Mouse (Mus musculus): ENCODE results near the gene Csmd2. TPM values are rescaled to one million over a fixed set of nuclear protein-coding genes. Genes with fewer than 3 reads are reported as not detected.

The Csmd2 gene
- polyA plus RNA-seq, 1 experiment from 2014 or later, result 2.4 TPM

DNA sequence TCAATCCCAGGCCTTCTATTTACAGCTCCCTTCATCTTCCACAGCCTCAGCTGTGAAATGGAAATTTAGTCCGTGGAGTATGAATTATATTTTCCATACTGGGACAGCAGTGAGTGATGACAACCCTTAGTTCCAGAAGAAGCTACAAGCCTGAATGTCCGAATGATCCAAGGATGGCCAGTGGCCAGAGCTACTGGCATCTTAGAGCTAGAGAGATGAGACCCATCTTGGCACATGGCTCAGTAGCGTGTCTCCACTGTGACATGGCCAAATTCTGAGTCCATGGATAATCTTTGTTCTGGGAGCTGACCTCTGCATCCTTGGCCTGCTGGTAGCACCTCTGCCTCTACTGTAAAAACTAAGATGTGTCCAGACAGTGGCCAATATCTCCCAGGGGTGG lies 96.8 kb downstream of the Csmd2 start:
- Histone ChIP-seq H3K27ac (no peak overlapping the region), H3K27me3 (ENCODE audit: insufficient read depth, poor library complexity, severe bottlenecking) (no peaks in the 10 kb centered on the region), H3K4me3 (no peak overlapping the region), H3K9me3 (no peaks in the 10 kb centered on the region), H3K4me1 (replicated peaks) (peaks cover 25% of the 10 kb centered on the region), H3K36me3 (no peaks in the 10 kb centered on the region)
- 81% methylated on average over 3 of the region's 3 CpGs for WGBS
- DNase-seq (ENCODE audit: low spot score), result no peak

DNA sequence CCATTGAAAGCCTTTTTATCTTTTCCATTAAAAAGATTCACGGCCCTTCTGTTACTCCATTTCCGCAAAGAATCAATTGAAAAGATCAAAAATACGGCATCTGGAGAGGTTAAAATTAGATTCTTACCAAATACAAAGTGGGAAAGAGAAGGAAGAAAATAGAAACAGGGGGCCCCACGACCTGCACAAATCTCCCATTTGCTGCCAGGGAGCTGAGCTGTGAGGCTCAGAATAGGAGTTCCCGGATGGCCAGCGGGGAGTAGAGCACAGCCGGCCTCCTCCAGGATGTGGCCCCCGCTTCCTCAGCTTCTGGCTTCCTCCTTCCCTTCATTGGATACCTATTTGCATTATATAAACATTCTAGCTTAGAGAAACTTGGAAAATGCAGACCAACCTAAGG lies 97.4 kb downstream of the Csmd2 start:
- Histone ChIP-seq H3K4me1 (replicated peaks) (peaks cover 28% of the 10 kb centered on the region), H3K36me3 (no peaks in the 10 kb centered on the region), H3K4me3 (no peak overlapping the region), H3K27ac (no peak overlapping the region), H3K9me3 (no peaks in the 10 kb centered on the region), H3K27me3 (ENCODE audit: insufficient read depth, poor library complexity, severe bottlenecking) (no peaks in the 10 kb centered on the region)
- DNase-seq (ENCODE audit: low spot score), result no peak
- WGBS, result 77% methylated on average over 8 of the region's 8 CpGs

DNA sequence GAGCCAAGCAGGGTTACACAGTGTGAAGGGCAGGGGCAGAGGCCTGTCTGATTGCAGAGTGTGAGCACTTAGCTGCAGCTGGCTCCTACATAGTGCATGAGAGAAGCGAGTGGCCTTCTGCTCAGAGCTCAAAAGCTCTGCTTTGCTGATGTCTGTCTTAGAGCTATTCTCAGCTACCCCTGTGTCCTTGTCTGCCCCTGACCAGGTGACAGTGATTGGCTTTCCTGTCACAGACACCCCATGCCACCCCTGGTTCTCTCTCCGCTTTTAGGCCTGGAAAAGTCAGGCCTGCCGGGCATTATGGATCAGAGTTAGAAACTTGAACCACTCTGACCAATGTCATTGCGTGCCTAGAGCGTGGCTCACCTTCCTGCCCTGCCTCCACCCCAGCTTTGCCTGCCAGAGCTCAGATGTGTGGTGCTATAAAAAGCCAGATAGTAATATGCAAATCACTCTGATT lies 99.5 kb downstream of the Csmd2 start:
- Histone ChIP-seq H3K4me1 (replicated peaks) (peaks cover 28% of the 10 kb centered on the region), H3K4me3 (no peak overlapping the region), H3K36me3 (no peaks in the 10 kb centered on the region), H3K27me3 (ENCODE audit: insufficient read depth, poor library complexity, severe bottlenecking) (no peaks in the 10 kb centered on the region), H3K27ac (no peak overlapping the region), H3K9me3 (no peaks in the 10 kb centered on the region)
- WGBS, result 89% methylated on average over 5 of the region's 5 CpGs
- DNase-seq (ENCODE audit: low spot score), result no peak

DNA sequence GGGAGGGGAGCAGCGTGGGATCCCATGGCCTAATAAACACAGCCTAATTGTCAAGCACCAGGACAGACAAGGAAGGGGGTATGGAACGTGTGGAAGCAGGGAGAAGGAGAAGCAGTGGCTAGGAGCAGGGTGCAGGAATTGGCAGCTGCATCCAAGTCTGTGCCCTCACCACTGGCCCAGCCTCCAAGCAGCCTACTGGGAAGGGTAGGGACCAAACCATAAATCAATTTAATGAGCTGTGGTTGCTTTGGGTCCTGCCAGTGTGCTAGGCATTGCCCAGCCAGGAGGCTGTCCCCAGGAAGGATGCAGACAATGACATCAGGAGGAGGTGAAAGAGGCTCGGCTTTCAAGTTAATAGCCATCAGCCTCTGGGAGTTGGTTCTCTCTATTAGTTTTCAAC lies 100.0 kb downstream of the Csmd2 start:
- no peaks in the 10 kb centered on the region for H3K36me3 ChIP-seq
- 59% methylated on average over 3 of the region's 3 CpGs for WGBS
- no peak overlapping the region for H3K4me3 ChIP-seq
- no peak overlapping the region for H3K27ac ChIP-seq
- DNase-seq (ENCODE audit: low spot score), result no peak
- H3K27me3 ChIP-seq (ENCODE audit: insufficient read depth, poor library complexity, severe bottlenecking), result no peaks in the 10 kb centered on the region
- H3K4me1 ChIP-seq (replicated peaks), result peaks cover 28% of the 10 kb centered on the region
- H3K9me3 ChIP-seq, result no peaks in the 10 kb centered on the region

DNA sequence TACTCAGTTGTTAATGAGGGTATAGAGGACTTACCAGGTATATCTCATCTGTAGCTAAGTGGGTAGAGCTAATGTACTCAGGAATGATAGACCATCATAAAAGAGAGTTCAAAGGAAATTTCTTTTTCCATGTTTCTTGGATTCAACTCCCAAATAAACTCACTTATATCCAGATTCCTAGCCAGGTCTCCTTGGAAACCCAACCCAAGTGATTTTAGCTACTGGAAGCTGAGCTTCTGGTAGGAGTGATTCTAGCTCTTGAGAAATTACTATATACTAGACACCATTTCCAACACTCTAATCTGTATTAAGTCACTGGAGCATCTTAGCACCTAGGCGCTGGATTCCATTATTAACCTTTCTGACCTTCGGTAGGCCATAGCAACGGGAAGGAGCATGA lies 100.6 kb downstream of the Csmd2 start:
- Histone ChIP-seq H3K36me3 (no peaks in the 10 kb centered on the region), H3K4me3 (no peak overlapping the region), H3K27me3 (ENCODE audit: insufficient read depth, poor library complexity, severe bottlenecking) (no peaks in the 10 kb centered on the region), H3K27ac (no peak overlapping the region), H3K4me1 (replicated peaks) (peaks cover 28% of the 10 kb centered on the region), H3K9me3 (no peaks in the 10 kb centered on the region)
- 65% methylated on average over 3 of the region's 3 CpGs for WGBS
- no peak for DNase-seq (ENCODE audit: low spot score)

DNA sequence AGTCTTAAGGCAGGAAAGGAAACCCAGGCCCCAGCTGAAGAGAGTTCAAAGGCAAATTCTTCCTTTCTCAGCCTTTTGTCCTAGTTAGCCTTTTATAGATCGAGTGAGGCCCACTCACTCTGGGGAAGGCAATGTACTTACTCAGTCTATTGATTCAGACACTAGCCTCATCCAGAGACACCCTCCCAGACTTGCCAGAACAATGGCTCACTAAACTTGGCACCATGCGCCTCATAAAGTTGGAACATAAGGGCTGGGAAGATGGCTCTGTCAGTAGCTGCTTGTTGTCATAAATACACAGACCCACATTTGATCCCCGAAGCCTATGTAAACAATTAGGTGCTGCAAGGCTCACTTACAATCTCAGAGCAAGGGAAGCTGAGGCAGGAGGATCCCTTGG lies 104.3 kb downstream of the Csmd2 start:
- WGBS, result 78% methylated on average over 3 of the region's 3 CpGs
- H3K9me3 ChIP-seq, result no peaks in the 10 kb centered on the region
- H3K4me1 ChIP-seq (replicated peaks), result peaks cover 31% of the 10 kb centered on the region
- DNase-seq (ENCODE audit: low spot score), result no peak
- no peak overlapping the region for H3K4me3 ChIP-seq
- H3K36me3 ChIP-seq, result no peaks in the 10 kb centered on the region
- H3K27me3 ChIP-seq (ENCODE audit: insufficient read depth, poor library complexity, severe bottlenecking), result no peaks in the 10 kb centered on the region
- H3K27ac ChIP-seq, result no peak overlapping the region

DNA sequence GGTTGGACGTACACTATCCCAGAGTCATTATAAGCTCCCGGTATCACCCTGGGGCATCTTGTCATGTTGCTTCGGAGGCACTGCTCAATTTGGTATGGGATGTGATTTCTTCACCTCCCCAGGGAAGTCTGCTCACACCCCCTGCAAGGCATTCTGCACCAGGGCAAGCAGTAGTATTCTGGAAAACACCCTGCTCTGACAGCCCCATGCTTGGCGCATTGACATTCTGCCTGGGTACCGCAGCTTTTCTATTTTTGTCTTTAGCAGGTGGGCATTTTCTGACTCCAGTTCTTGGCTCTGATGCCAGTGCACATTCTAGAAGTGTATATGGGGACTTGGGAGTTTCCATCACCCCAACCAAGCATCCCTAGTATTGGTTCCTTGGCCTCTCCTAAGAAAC lies 111.9 kb downstream of the Csmd2 start:
- Histone ChIP-seq H3K4me1 (replicated peaks) (peaks cover 27% of the 10 kb centered on the region), H3K36me3 (no peaks in the 10 kb centered on the region), H3K9me3 (no peaks in the 10 kb centered on the region), H3K27ac (no peak overlapping the region), H3K4me3 (no peak overlapping the region), H3K27me3 (ENCODE audit: insufficient read depth, poor library complexity, severe bottlenecking) (0 out of 2 replicates have a peak, but pooled peaks cover 4% of the 10 kb centered on the region)
- 92% methylated on average over 5 of the region's 5 CpGs for WGBS
- DNase-seq (ENCODE audit: low spot score), result no peak

DNA sequence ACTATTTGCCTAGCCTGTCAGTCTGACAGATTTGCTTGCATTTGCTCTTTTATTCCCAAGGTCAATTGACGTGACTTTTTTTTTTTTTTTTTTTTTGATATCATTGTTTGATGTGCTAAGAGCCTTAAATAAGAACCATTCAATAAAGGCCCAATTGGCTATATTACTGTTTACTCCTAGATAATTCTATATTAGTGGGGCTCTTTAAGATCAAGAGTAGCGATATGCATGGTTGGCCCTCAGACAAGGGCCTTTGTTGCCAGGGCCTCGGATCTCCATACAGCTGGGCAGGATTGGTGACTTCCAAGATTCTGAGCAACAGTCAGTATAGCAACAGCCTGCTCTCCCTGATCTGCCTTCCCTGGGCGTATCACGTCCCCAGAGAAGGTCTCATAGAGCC lies 112.9 kb downstream of the Csmd2 start:
- Histone ChIP-seq H3K9me3 (no peaks in the 10 kb centered on the region), H3K4me1 (replicated peaks) (peaks cover 24% of the 10 kb centered on the region), H3K27me3 (ENCODE audit: insufficient read depth, poor library complexity, severe bottlenecking) (0 out of 2 replicates have a peak, but pooled peaks cover 4% of the 10 kb centered on the region), H3K4me3 (no peak overlapping the region), H3K27ac (peak overlapping the region; percentile 75), H3K36me3 (no peaks in the 10 kb centered on the region)
- DNase-seq (ENCODE audit: low spot score), result peak; percentile 20
- 42% methylated on average over 5 of the region's 5 CpGs for WGBS

DNA sequence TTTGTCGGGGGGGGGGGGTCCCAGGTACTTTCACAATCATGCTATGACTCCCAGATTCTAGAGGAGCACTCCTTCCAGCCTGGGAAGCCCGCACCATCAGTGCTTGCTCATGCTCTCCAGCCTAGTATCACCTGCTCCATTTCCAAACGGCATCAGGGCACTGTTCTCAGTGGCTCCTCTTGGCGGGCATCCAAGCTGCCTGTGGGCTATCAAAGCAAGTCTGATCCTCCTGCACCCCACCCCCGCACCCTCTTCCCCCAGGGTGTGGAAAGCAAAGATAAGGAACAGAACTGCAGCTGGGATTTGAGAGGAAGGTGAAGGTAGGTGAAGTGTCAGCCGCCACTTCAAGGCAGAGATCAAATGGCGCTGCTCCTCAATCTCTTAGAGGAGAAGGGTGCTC lies 128.7 kb downstream of the Csmd2 start:
- H3K9me3 ChIP-seq, result no peaks in the 10 kb centered on the region
- H3K27me3 ChIP-seq (ENCODE audit: insufficient read depth, poor library complexity, severe bottlenecking), result no peaks in the 10 kb centered on the region
- no peak overlapping the region for H3K27ac ChIP-seq
- no peak for DNase-seq (ENCODE audit: low spot score)
- H3K36me3 ChIP-seq, result no peaks in the 10 kb centered on the region
- H3K4me1 ChIP-seq (replicated peaks), result peaks cover 1% of the 10 kb centered on the region; the same call in 1 of the 2 replicates
- WGBS, result 81% methylated on average over 7 of the region's 7 CpGs
- no peak overlapping the region for H3K4me3 ChIP-seq

DNA sequence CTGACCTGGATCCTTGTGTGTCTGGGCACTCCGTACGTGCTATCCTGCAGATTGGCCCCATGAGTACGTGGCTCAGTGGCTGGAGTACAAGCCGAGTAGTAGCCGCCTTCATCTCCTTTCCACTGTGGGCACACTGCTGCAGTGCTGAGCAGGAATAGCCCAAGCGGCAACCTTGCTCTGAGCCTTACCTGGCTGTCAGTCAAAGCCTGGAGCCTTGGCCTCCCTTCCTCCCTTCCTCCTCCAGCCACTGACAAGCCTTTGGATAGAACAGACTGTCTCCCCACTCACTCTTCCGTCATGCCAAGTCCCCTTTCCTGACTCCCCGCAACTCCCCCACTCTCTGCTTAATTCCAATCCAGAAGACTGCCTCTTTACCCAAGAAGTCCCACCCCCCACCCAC lies 135.6 kb downstream of the Csmd2 start:
- H3K4me1 ChIP-seq (replicated peaks), result peaks cover 31% of the 10 kb centered on the region
- no peak overlapping the region for H3K4me3 ChIP-seq
- H3K27me3 ChIP-seq (ENCODE audit: insufficient read depth, poor library complexity, severe bottlenecking), result no peaks in the 10 kb centered on the region
- H3K27ac ChIP-seq, result no peak overlapping the region
- H3K9me3 ChIP-seq, result peaks cover 7% of the 10 kb centered on the region
- no peaks in the 10 kb centered on the region for H3K36me3 ChIP-seq
- no peak for DNase-seq (ENCODE audit: low spot score)
- WGBS, result 71% methylated on average over 8 of the region's 8 CpGs

DNA sequence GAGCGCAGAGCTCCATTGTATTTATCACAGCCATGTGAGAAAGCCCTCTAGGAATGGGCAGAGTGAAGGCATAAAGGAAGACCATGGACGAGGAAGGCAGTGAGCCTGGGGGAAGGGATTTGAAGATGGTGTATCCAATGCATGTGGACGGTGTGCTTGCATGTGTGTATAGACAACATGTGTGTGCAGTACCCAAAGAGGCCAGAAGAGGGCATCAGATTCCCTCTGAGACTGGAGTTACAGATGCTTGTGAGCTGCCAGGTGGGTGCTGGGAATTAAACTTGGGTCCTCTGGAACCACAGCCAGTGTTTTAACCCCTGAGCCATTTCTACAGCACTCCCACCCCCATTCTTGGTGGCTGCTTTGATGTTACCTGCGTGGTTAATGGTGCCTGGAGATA lies 137.1 kb downstream of the Csmd2 start:
- no peak for DNase-seq (ENCODE audit: low spot score)
- H3K27me3 ChIP-seq (ENCODE audit: insufficient read depth, poor library complexity, severe bottlenecking), result no peaks in the 10 kb centered on the region
- 90% methylated on average over 4 of the region's 4 CpGs for WGBS
- no peak overlapping the region for H3K27ac ChIP-seq
- no peak overlapping the region for H3K4me3 ChIP-seq
- no peaks in the 10 kb centered on the region for H3K36me3 ChIP-seq
- peaks cover 35% of the 10 kb centered on the region for H3K4me1 ChIP-seq (replicated peaks)
- H3K9me3 ChIP-seq, result peaks cover 7% of the 10 kb centered on the region

DNA sequence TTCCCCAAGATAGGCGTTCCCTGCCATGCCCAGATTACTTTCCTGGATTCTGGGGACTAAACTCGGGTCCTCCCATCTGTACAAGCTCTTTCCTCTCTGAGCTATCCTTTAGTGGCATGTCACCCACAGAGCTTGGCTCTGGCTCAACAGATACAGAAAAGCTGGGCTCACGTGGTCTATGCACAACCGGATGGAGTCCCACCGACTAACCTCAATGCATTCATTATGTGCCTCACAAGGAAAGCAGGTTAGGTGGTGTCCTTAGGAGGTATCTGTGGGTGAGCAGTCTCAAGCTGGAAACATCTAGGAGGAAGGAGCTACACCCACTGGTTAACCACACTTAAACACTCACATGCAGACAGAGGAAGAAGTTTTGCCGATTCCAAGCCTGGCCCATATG lies 140.9 kb downstream of the Csmd2 start:
- H3K4me3 ChIP-seq, result no peak overlapping the region
- H3K9me3 ChIP-seq, result peaks cover 9% of the 10 kb centered on the region
- 82% methylated on average over 6 of the region's 6 CpGs for WGBS
- peaks cover 33% of the 10 kb centered on the region for H3K4me1 ChIP-seq (replicated peaks)
- H3K27me3 ChIP-seq (ENCODE audit: insufficient read depth, poor library complexity, severe bottlenecking), result no peaks in the 10 kb centered on the region
- no peak for DNase-seq (ENCODE audit: low spot score)
- H3K27ac ChIP-seq, result peak overlapping the region; percentile 53; the same call in 1 of the 2 replicates
- no peaks in the 10 kb centered on the region for H3K36me3 ChIP-seq

DNA sequence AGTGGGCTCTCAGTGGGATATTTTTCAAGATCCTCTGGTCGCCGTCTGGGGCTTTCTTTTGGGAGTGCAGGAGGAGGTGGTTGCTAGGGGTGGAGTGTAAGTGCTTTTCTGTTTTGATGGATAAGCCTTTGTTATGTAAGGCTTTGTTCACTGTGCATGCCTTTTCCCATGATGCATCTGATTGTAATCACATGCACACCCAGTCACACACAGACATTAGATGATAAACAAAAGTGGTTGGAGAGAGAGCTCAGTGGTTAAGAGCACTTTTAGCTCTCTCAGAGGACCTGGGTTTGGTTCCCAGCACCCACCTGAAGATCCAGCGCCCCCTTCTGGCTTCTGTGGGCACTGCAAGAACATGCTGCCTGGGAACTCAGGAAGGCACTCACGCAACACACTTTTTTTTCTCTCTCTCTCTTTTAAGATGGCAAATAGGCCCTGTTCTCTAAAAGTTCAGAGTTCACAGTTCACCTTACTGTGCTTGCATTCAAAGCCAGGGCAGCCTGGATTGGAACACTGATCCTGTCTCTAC lies 143.0 kb downstream of the Csmd2 start:
- peaks cover 3% of the 10 kb centered on the region for H3K9me3 ChIP-seq
- 54% methylated on average over 4 of the region's 4 CpGs for WGBS
- no peak overlapping the region for H3K4me3 ChIP-seq
- no peaks in the 10 kb centered on the region for H3K36me3 ChIP-seq
- H3K27ac ChIP-seq, result peak overlapping the region; percentile 74
- peaks cover 33% of the 10 kb centered on the region for H3K4me1 ChIP-seq (replicated peaks)
- H3K27me3 ChIP-seq (ENCODE audit: insufficient read depth, poor library complexity, severe bottlenecking), result no peaks in the 10 kb centered on the region
- DNase-seq (ENCODE audit: low spot score), result no peak

DNA sequence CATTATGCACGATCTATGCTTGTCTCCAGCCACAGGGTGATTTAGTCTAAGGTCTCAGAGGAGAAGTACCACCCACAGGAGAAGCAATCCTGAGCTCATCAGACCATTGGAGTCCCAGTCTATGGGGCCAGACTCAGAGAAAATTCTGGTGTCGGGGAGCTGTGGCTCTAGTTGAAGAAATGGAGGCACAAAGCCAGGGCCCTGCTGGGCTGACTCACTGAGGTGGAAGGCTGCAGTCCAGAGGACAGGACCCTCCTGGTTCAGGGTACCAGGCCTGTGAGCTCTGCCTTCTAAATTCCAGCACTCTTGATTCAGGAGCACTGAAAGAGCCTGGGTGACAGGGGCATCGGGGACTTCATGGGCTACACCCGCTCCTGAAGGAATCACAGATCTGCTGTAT lies 144.0 kb downstream of the Csmd2 start:
- WGBS, result 92% methylated on average over 4 of the region's 4 CpGs
- no peaks in the 10 kb centered on the region for H3K36me3 ChIP-seq
- H3K27ac ChIP-seq, result peak overlapping the region; percentile 43; the same call in 1 of the 2 replicates
- H3K9me3 ChIP-seq, result peaks cover 8% of the 10 kb centered on the region
- peaks cover 29% of the 10 kb centered on the region for H3K4me1 ChIP-seq (replicated peaks)
- DNase-seq (ENCODE audit: low spot score), result no peak
- H3K4me3 ChIP-seq, result no peak overlapping the region
- H3K27me3 ChIP-seq (ENCODE audit: insufficient read depth, poor library complexity, severe bottlenecking), result no peaks in the 10 kb centered on the region

All from hindbrain, embryonic 10.5 days (tissue).